Mouse (Mus musculus) MN1 (cell line): ENCODE measurements at regions not wholly inside any gene's neighbourhood (a gene's known extent, or its start where the extent isn't known, plus 50 kb on each side); places are given as distances from the start of the nearest gene placed in this dataset.

ENCODE experiments used
- DNase-seq: peaks from one replicate; pipeline ENCODE4 v3.0.0-alpha.2; 2016; ENCODE audit warnings: low spot score

- no peak for DNase-seq
Observed at GRCm38 (mm10) chr5:4498425-4498824, 259.4 kb downstream of the Fzd1 start.

- DNase-seq, result no peak
Observed at GRCm38 (mm10) chr5:4496907-4497200, 261.0 kb downstream of the Fzd1 start.

GRCm38 (mm10) chr5:4496132-4496906, 261.5 kb downstream of the Fzd1 start:
- no peak for DNase-seq

- DNase-seq, result no peak
Observed at GRCm38 (mm10) chr5:4495482-4495881, 262.4 kb downstream of the Fzd1 start.

- no peak for DNase-seq
Observed at GRCm38 (mm10) chr5:4486391-4487132, 271.3 kb downstream of the Fzd1 start.

- no peak for DNase-seq
Observed at GRCm38 (mm10) chr5:4485542-4486390, 272.1 kb downstream of the Fzd1 start.

- DNase-seq, result no peak
Observed at GRCm38 (mm10) chr5:4484780-4485179, 273.1 kb downstream of the Fzd1 start.

GRCm38 (mm10) chr5:4484151-4484550, 273.7 kb downstream of the Fzd1 start:
- DNase-seq, result no peak

- DNase-seq, result no peak
Observed at GRCm38 (mm10) chr5:4474255-4474654, 282.1 kb downstream of the Mterf1b start.
